Mouse (Mus musculus) bone marrow macrophage, adult 2 months (primary cell): ENCODE data around the gene Efhd2.

Source experiments
- CTCF ChIP-seq: IDR thresholded peaks from 2 replicates; pipeline ENCODE4 v1.5.1; 2012; ENCODE audit warnings: low read depth, mild to moderate bottlenecking, low read length, moderate library complexity
- POLR2A ChIP-seq: IDR thresholded peaks from 2 replicates; pipeline ENCODE4 v1.6.1; 2012; ENCODE audit warnings: mild to moderate bottlenecking, low read depth, low read length, borderline replicate concordance

- TF ChIP-seq CTCF, result no peak
- TF ChIP-seq POLR2A, result no peak
Measured at GRCm38 (mm10) chr4:141827401-141827800, 47.3 kb downstream of the Efhd2 start.
